Mouse (Mus musculus): ENCODE data around the gene Pop7.
A peak's percentile ranks its signal among the peaks of the same experiment; 100 is the strongest.

Pop7 gene

DNA sequence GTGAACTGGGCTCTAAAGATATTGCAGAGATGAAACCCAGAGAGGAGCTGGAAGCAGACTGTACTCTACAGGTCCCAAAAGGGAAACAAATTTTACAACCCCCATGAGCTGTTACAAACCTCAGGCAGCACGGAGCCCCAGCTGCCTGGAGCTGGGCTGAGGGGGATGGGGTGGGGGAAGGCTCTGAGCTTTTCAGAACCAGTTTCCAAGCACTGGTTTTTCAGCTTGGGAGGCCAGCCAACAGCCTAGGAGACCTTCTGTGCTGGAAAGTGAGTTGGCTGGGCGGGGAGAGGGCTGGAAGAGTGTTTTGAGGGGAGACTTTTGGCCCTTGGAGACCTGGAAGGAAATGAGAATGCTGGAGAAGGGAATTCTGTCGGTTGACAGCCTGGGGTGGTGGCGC is 10.8 kb downstream of the Pop7 start:
- no peak for DNase-seq (ENCODE audit: low read depth)

GRCm38 (mm10) chr5:137487616-137488015 is 14.7 kb downstream of the Pop7 start:
- no peak for DNase-seq (ENCODE audit: low read depth)

DNA sequence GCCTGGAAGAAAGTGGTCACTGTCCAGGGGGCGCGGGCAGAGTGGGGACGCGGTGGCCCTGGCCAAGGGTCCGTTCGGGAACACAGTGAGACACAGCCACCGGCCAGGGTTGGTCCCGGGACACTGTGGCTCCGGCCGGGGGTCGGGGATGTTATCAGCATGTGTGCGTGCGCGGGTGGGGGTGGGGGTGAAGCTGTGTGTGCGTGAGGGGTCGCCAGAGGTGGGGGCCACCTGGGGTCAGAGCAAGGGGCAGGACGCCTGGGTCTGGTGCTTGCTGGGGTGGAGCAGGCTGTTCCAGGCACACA is 16.5 kb downstream of the Pop7 start:
- DNase-seq (ENCODE audit: low read depth): no peak

- no peak for DNase-seq (ENCODE audit: low read depth)
These were observed 17.1 kb downstream of the Pop7 start for GRCm38 (mm10) chr5:137485071-137485850.

GRCm38 (mm10) chr5:137481897-137482296 is 20.4 kb downstream of the Pop7 start:
- DNase-seq (ENCODE audit: low read depth): no peak

DNA sequence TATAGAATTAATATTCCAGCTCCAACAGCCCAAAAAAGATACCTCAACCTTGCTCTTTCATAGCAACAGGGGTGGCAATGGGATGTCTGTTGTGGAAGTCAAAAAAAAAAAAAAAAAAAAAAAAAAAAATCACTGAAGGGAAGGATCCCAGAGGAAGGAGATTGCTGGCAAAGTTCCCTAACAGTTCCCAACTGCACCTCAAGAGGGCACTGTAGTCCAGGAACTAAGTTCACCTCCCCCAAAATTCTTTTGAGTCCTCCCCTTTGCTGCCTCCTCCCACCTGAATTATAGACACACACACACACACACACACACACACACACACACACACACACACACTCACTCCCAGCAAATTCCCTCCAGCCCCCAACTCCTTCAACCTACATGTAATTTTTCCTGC is 21.2 kb downstream of the Pop7 start:
- DNase-seq (ENCODE audit: low read depth): no peak

DNA sequence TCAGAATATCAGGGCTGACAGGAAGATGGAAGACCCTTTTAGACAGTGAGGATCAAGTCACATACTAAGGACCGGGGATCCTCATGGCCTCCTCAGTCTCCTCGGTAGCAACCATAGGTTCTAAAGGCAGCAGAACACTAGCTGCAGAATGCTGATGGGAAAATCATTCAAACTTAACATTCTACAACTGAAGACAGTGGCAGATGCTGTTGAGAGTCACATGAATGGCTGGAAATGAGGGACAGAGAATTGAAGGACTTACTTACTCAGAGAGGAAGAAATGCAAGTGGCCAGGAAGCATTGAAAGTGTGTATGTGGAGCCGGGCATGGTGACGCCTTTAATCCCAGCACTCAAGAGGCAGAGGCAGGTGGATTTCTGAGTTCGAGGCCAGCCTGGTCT is 25.4 kb downstream of the Pop7 start, which contains the start of gene Zan:
Gene Zan, minus strand, starts transcription at position 101 of the 400 bp plus-strand sequence.
- DNase-seq (ENCODE audit: low read depth): no peak

DNA sequence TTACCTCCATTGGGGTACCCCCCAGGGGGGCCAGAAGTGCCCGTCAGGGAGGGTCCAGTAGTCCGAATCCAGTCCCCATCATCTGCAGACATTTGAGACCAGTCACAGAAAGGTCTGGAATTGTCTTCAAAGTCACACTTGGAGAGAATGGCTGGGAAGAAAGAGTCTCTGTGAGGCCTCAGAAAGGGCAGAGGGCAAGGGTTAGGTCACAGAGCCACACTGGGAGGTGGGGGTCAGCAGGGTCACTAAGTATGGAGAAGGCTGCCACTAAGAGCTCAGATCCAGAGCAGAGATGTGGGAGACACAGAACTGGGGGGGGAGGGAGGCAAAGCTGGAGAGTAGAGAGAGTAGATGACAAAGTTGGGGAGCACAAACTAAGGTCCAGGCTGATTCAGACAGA is 28.0 kb downstream of the Pop7 start:
- DNase-seq (ENCODE audit: low read depth): no peak

- peak; percentile 5 for DNase-seq (ENCODE audit: low read depth)
These were observed 29.9 kb downstream of the Pop7 start for GRCm38 (mm10) chr5:137472252-137472904.

DNA sequence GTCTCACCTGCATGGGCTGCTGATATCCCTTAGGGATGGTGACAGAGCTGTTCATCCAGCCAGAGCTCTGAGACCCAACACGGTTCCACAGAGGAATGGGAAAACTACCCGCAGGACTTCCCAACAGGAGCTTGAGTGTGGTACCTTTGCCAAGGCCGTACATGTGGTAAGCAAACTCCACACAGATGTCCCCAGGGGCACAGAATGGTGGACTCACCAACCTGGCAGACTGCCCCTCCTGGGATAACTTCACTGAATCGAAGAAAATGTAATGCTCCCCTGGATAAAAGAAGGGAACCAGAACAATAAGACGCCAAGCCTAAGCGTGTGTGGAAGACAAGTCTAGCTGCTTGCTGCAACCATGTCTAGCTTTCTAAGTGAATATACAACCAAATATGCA is 35.4 kb downstream of the Pop7 start:
- DNase-seq (ENCODE audit: low read depth): no peak

GRCm38 (mm10) chr5:137465049-137465448 is 37.3 kb downstream of the Pop7 start:
- no peak for DNase-seq (ENCODE audit: low read depth)

DNA sequence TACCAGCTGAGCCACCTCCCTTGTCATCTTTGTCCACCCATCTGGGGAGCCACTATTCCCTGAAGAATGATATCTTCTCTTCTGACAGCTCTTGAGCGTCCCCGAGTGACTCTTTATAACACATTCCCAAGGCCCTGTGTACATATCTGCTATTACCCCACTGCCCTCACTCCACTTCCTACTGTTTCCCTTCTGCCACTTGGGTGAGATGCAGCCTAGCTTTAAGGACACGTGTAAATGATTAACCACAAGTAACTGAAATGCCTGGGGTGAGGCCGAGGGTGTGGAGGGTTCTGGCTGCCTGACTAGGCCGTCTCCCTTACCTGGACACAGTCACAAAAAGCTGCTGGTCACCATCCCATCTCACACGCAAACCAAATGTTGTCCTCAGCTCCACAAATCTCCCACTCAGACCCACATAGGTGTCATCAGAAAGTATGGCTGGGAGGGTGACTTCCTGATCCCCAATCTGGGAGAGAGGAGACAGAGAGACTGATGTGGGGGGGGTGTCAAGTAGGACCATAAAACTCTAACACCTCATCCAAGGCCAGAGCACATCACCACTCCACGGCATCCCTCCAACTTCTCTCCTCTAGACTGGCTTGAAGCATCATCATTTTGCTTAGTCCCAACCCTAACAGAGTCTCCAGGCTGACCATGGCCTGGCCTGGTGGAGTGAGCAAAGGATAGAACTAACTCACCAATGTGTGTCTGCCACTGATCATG is 46.3 kb downstream of the Pop7 start:
- no peak for DNase-seq (ENCODE audit: low read depth)

DNA sequence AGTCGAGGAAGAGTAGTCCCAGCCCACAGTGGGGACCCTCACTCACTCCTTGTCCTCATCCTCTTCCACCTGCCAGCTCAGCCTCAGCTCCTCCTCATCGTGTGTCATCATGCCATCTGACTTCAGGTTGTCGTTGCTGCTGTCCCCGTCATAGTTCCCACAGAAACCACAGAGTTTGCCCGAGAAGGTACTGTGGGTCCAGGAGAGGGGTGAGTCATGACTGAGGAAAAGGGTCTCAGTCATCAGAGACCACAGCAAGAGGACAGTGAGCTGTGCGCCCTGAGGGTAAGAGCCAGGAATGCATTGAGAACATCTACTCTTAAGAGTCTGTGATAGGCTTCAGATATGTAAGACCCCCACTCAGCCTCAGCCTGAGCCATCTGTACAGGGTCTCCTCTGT is 47.1 kb downstream of the Pop7 start:
- no peak for DNase-seq (ENCODE audit: low read depth)

All from c-Kit-positive CD71-positive TER-119-negative erythroid progenitor cells, embryonic 14.5 days (primary cell).